Mouse (Mus musculus) layer of hippocampus, adult 2 months (tissue): ENCODE data around the gene Hoxa4. TPM values are rescaled to one million over a fixed set of nuclear protein-coding genes. Genes with fewer than 3 reads are reported as not detected.

Source experiments
- DNase-seq, 2 experiments: peaks; one replicate each; pipeline ENCODE4 v3.0.0; 2022; ENCODE audit warnings: low spot score in 2 of 2
- H3K27ac ChIP-seq: fragments of 200-600 bp; 2 replicates; pipeline ENCODE4 v1.8.1; 2022
- H3K4me3 ChIP-seq: fragments of 200-600 bp; 2 replicates; pipeline ENCODE4 v1.8.1; 2022; ENCODE audit warnings: mild to moderate bottlenecking
- CTCF ChIP-seq: fragments of 200-600 bp; conservative IDR thresholded peaks from 2 replicates; pipeline ENCODE4 v1.8.1; 2022; ENCODE audit warnings: antibody characterized with exemption, mild to moderate bottlenecking, moderate library complexity
- total RNA-seq, 2 experiments: library from RNA; stranded (reverse); gene quantifications; 2 replicates each; pipeline ENCODE4 v1.2.3; 2021

Gene Hoxa4
- total RNA-seq, 2 experiments from 2014 or later = not detected

GRCm38 (mm10) chr6:52233546-52234427, 42.2 kb upstream of the Hoxa4 start:
- no peak overlapping the region for H3K4me3 ChIP-seq
- no peak for TF ChIP-seq CTCF
- no peak overlapping the region for H3K27ac ChIP-seq
- no peak for DNase-seq

GRCm38 (mm10) chr6:52232984-52233545, 41.5 kb upstream of the Hoxa4 start:
- Histone ChIP-seq H3K27ac (no peak overlapping the region), H3K4me3 (no peak overlapping the region)
- TF ChIP-seq CTCF = no peak
- DNase-seq = no peak

- no peak overlapping the region for H3K27ac ChIP-seq
- H3K4me3 ChIP-seq = no peak overlapping the region
- no peak for DNase-seq
- no peak for TF ChIP-seq CTCF
These were observed 41.0 kb upstream of the Hoxa4 start for GRCm38 (mm10) chr6:52232568-52232965.

- Histone ChIP-seq H3K4me3 (no peak overlapping the region), H3K27ac (no peak overlapping the region)
- DNase-seq = no peak
- no peak for TF ChIP-seq CTCF
These were observed 40.5 kb upstream of the Hoxa4 start for GRCm38 (mm10) chr6:52231885-52232567.

GRCm38 (mm10) chr6:52230516-52231165, 39.1 kb upstream of the Hoxa4 start, which contains the start of gene Hoxa9:
Hoxa9 (minus strand) TSS chr6:52231089.
- DNase-seq = no peak
- TF ChIP-seq CTCF = no peak
- Histone ChIP-seq H3K27ac (no peak within 1 kb of the TSS), H3K4me3 (no peak within 1 kb of the TSS)

GRCm38 (mm10) chr6:52229558-52230416, 38.2 kb upstream of the Hoxa4 start:
- no peak for TF ChIP-seq CTCF
- DNase-seq = no peak

GRCm38 (mm10) chr6:52228475-52229465, 37.2 kb upstream of the Hoxa4 start:
- H3K4me3 ChIP-seq = no peak overlapping the region
- H3K27ac ChIP-seq = no peak overlapping the region
- TF ChIP-seq CTCF = no peak
- no peak for DNase-seq

More at GRCm38 (mm10) chr6:52229558-52230416, 38.2 kb upstream of the Hoxa4 start:
- no peak overlapping the region for H3K27ac ChIP-seq
- no peak overlapping the region for H3K4me3 ChIP-seq

GRCm38 (mm10) chr6:52227470-52228222, 36.1 kb upstream of the Hoxa4 start:
- H3K27ac ChIP-seq = no peak overlapping the region
- DNase-seq = no peak
- H3K4me3 ChIP-seq = no peak overlapping the region
- TF ChIP-seq CTCF = no peak

- Histone ChIP-seq H3K4me3 (no peak overlapping the region), H3K27ac (no peak overlapping the region)
- no peak for DNase-seq
- TF ChIP-seq CTCF = no peak
These were observed 35.2 kb upstream of the Hoxa4 start for GRCm38 (mm10) chr6:52226569-52227257.
